Mouse (Mus musculus) ovary, adult 18-20 months (tissue): Measurements from ENCODE around the gene Castor2.

Experiments used
- DNase-seq: peaks from one replicate; pipeline ENCODE4 v3.0.0; 2022; ENCODE audit warnings: low spot score, mixed read lengths

The Castor2 gene

DNA sequence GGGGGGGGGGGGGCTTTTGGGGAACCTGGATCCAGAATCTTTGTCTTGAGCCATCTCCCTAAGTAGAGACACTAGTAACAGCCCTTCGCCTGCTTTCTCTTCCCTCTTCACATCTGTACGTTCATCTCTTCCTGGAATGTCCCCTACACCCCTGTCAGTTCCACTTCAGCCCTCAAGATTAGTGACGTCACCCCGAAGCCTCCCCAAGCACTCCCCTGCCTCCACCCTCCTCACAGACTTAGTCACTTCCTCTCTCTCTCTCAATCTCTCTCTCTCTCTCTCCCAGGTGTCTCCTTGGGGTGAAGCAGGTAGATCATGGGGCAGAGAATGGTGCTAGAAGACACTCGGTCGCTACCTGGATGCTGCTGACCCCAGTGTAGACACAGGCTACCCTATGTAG lies 3.2 kb downstream of the Castor2 start:
- DNase-seq = no peak

DNA sequence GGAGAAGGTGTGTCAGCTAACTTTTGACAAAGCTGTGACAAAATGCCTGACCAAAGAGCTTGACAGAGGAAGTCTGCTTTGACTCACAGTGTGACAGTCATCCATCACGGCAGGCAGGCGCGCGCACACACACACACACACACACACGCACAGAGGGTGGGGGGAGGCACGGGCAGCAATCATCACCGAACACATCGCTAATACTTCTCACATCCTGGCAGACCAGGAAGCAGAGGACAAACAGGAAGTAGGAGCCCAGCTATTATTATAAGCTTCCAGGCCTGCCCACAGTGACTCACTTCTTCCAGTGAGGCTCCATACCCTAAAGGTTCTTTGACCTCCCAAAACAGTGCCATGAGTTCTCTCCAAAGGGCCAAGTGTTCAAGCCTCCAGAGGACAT lies 6.3 kb downstream of the Castor2 start:
- DNase-seq = no peak

- no peak for DNase-seq
Measured at GRCm38 (mm10) chr5:134114981-134115380, 15.5 kb downstream of the Castor2 start.

- no peak for DNase-seq
Measured at GRCm38 (mm10) chr5:134115639-134116259, 16.2 kb downstream of the Castor2 start.

GRCm38 (mm10) chr5:134118798-134119407 lies 19.4 kb downstream of the Castor2 start:
- no peak for DNase-seq

GRCm38 (mm10) chr5:134119481-134120120 lies 20.1 kb downstream of the Castor2 start:
- DNase-seq = no peak

DNA sequence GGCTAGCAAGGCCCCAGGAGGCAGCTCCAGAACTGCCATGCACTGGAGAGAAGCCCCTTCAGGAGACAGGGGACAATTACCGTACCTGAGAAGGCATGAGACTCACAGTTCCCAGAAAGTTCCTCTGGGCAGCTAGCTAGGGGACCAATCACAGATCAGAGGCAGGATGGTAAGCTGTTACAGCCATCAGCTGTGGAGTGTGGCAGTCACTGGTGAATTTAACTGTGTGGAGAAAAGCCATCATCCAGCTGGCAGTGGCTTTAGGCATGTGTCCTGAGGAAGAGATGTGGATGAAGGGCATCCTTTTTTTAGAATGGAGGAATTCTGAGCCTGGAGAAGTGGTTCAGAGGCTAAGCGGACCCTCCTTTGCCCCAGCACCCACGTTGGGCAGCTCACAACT lies 20.6 kb downstream of the Castor2 start:
- no peak for DNase-seq

GRCm38 (mm10) chr5:134121138-134121892 lies 21.8 kb downstream of the Castor2 start:
- DNase-seq = no peak

DNA sequence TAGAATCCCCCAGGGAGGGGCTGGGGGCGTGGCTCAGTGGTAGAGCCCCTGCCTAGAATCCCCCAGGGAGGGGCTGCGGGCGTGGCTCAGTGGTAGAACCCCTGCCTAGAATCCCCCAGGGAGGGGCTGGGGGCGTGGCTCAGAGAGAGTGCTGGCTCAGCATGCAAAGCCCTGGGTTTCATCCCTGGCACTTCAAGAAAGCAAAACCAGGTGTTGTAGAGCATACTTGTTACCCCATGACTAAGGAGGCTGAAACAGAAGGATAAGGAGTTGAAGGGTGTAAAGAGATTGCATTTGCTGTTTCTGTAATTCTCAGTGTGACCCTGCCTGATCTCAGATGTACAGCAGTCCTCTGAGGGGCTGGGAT lies 22.4 kb downstream of the Castor2 start:
- DNase-seq = no peak

DNA sequence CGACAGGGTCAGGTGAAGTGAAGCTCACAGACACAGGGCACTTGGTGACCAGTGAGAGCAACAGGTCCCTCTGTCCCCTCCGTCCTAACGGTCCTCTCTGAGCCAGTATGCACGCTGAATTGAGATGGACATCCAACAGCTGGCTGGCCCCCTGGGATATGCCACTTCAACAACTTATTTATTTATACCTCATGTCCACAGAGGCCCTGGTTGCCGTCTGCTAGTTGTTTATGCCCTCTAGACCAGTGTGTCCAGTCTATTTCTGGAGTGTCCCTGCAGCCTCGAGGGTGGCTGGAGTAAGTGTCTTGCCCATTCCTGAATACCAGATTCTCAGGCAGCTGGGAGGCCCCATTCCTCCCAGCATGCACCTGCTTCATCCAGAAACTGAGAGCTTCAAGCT lies 24.3 kb downstream of the Castor2 start:
- no peak for DNase-seq

DNA sequence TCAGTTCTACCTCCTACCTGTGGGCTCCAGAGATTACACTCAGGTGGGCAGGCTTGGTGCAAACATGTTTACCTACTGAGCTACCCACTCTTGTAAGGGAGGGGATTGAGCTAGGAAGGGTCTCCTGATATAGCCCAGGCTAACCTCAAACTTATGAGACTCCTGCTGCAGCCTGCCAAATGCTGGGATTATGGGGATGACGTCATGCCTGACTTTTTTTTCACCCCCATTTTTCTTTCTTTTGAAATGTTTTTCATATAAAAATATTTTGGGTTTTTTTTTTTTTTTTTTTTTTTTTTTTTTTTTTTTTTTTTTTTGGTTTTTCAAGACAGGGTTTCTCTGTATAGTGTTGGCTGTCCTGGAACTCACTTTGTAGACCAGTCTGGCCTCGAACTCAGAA lies 26.7 kb downstream of the Castor2 start:
- DNase-seq = no peak

GRCm38 (mm10) chr5:134131586-134131985 lies 32.1 kb downstream of the Castor2 start:
- DNase-seq = no peak

GRCm38 (mm10) chr5:134136022-134136421 lies 36.5 kb downstream of the Castor2 start:
- DNase-seq = no peak

- DNase-seq = no peak
Measured at GRCm38 (mm10) chr5:134137933-134138332, 38.4 kb downstream of the Castor2 start.

DNA sequence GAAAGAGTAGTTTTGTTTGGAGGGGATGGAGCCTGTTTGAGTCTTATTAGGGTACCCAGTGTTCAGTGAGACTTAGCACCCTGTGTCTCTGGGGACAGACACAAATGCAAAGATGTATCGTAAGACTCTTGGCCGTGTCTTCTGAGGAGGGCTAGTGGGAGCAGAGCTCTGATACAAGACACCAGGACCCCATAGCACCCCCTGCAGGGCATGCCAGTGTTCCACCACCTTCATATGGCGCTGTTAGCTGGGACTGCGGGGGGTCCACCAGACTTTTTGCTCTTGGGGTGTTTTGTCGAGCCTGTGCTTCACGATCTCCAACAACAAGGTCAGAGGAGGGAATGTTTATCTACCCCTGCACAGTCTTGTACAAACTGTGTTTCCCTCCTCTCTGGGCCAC lies 39.9 kb downstream of the Castor2 start:
- no peak for DNase-seq

GRCm38 (mm10) chr5:134141236-134141635 lies 41.7 kb downstream of the Castor2 start:
- DNase-seq = no peak

DNA sequence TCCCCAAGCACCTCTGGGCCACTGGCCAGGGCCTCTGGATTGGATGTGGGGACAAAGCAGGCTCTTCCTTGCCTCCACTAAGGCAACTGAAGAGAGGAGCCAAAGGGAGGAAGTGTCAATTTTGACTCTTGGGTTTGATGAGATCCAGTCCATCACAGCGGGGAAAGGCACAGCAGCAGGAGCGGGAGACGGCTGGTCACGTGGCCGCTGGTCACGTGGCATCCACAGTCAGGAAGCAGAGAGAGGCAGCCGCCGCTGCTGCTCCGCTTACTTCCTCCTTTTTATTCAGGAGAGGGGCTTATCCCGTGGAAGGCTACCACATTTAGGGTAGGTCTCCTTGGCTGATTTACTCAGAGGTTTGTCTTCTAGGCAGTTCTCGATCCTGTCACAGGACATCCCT lies 42.9 kb downstream of the Castor2 start:
- DNase-seq = no peak

DNA sequence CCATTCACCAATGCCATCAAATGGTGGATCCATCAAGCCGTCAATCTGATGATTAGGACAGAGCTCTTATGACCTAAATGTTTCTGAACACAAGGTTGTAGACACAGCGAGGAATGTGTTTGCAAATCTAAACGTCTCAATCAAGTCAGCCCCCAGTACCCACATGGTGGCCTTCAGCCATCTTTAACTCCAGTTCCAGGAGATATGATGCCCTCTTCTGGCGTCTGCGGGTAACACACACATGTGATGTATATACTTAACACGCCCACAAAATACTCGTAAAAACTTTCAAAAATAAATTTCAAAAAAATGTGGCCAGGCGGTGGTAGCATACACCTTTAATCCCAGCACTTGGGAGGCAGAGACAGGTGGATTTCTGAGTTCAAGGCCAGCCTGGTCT lies 45.5 kb downstream of the Castor2 start:
- DNase-seq = no peak

- DNase-seq = no peak
Measured at GRCm38 (mm10) chr5:134147194-134147753, 47.8 kb downstream of the Castor2 start.

GRCm38 (mm10) chr5:134148153-134148552 lies 48.6 kb downstream of the Castor2 start:
- DNase-seq = no peak

DNA sequence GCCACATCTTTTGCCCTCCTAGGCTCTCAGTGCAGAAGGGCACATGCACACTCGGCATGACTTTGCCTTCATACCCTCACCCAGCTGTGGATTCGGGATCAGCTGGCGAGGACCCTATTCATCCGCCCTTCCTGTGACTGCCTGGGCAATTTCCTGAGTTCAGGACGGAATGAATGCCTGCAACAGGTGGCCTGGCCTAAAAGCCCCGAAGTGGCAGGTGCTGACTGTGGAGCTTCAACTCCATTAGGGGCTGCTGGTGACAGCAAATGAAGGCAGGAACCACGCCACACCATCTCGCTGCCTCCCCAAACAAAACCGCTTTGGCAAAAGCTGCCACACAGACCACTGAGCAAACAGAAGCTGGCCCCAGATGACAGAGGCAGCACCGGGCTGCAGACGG lies 52.4 kb downstream of the Castor2 start:
- no peak for DNase-seq

- DNase-seq = no peak
Measured at GRCm38 (mm10) chr5:134155916-134156466, 56.5 kb downstream of the Castor2 start.
